8 mouse cellular contexts compared by ENCODE assay signal in the genomic region with DNA sequence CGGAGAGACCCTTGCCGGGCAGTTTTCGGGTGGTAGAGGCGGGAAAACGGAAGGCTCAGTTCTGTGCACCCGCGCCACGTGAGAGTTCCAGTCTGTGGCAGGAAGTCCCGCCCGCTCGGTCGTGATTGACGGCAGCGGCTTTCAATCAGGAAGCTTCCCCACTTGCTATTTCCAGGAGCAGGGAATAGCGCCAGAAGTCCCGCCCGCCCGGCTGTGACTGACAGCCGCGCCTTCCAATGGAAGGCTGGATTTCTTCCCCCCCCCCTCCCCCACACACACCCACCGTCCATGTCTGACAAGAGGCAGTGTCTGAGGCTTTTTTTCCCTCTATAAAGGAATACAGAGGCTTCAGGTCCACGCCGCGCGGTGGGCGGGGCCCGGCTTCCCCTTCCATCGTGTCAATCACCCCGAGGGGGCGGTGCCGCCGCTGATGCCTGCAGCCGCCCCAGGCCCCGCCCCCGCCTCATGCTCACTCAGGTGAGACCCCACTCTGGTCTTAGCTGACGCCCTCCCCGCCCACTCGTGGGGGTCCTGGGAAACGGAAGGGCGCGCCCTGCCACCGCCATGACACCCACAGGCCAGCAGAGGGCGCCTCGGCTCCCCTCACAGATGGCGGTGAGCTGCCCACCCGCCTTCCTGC.
DNase-seq lines count a peak whose midpoint lies in the region; ATAC-seq and TF ChIP-seq lines count a peak whose summit lies in the region.

No protein-coding gene starts in this region.

- peaks cover 0 to 3% of the 10 kb centered on the region in 2 experiments; a peak in 2 of 4 replicates for H3K4me1 ChIP-seq in CH12.LX (ENCODE audit: control insufficient read depth in 1 of 2, insufficient read depth in 2 of 2)
- H3K4me1 ChIP-seq in forebrain, embryonic 11.5 days (replicated peaks; ENCODE audit: control insufficient read depth, insufficient read depth, low read length): no peaks in the 10 kb centered on the region
- H3K4me1 ChIP-seq in heart, embryonic 16.5 days (ENCODE audit: control insufficient read depth, insufficient read depth, low read length): no peaks in the 10 kb centered on the region
- H3K4me1 ChIP-seq in liver, embryonic 15.5 days (replicated peaks): peaks cover 12% of the 10 kb centered on the region; the same call in 1 of the 2 replicates
- H3K4me1 ChIP-seq in neural tube, embryonic 12.5 days: no peaks in the 10 kb centered on the region

- H3K36me3 ChIP-seq in CH12.LX (replicated peaks in 1 of 2; ENCODE audit: control insufficient read depth in 1 of 2, insufficient read depth in 1 of 2, low read length in 1 of 2): peaks cover 2 to 3% of the 10 kb centered on the region in 2 experiments
- H3K36me3 ChIP-seq in forebrain, embryonic 11.5 days (ENCODE audit: control insufficient read depth, insufficient read depth, low read length): no peaks in the 10 kb centered on the region
- H3K36me3 ChIP-seq in heart, embryonic 16.5 days (ENCODE audit: control insufficient read depth, insufficient read depth): no peaks in the 10 kb centered on the region
- H3K36me3 ChIP-seq in liver, embryonic 15.5 days (replicated peaks): no peaks in the 10 kb centered on the region
- H3K36me3 ChIP-seq in neural tube, embryonic 12.5 days: no peaks in the 10 kb centered on the region

- H3K79me2 ChIP-seq in CH12.LX (replicated peaks; ENCODE audit: control insufficient read depth, extremely low read depth, insufficient read depth, poor library complexity, severe bottlenecking): no peaks in the 10 kb centered on the region

- peak; percentile 23 for TF ChIP-seq RAD21 in CH12.LX (IDR thresholded peaks at IDR 0.05; ENCODE audit: low read depth, low read length)

- TF ChIP-seq CTCF in CH12.LX (conservative IDR thresholded peaks at IDR 0.05 in 1 of 2, IDR thresholded peaks at IDR 0.05 in 1 of 2; ENCODE audit: low read depth in 2 of 2, low read length in 2 of 2): peak in 1 of 2 experiments; percentile 68; a peak in 2 of 4 replicates

- peak overlapping the region; percentile 67 to 80 (median 70) for H3K4me3 ChIP-seq in CH12.LX (replicated peaks in 1 of 3; ENCODE audit: low read depth in 2 of 3, low read length in 2 of 3, poor library complexity in 1 of 3)
- peak overlapping the region; percentile 59 for H3K4me3 ChIP-seq in forebrain, embryonic 11.5 days (ENCODE audit: low read depth, low read length)
- H3K4me3 ChIP-seq in heart, embryonic 16.5 days (ENCODE audit: low read length): peak overlapping the region; percentile 77
- peak overlapping the region; percentile 84 for H3K4me3 ChIP-seq in liver, embryonic 15.5 days (replicated peaks)
- H3K4me3 ChIP-seq in neural tube, embryonic 12.5 days: peak overlapping the region; percentile 67

- H3K4me2 ChIP-seq in CH12.LX (ENCODE audit: insufficient read depth, low read depth, poor library complexity, severe bottlenecking): peak overlapping the region; percentile 75; the same call in 1 of the 2 replicates
- peak overlapping the region; percentile 55 for H3K4me2 ChIP-seq in forebrain, embryonic 11.5 days (ENCODE audit: low read depth, low read length, severe bottlenecking)
- peak overlapping the region; percentile 86 for H3K4me2 ChIP-seq in heart, embryonic 16.5 days (ENCODE audit: low read depth, low read length)
- peak overlapping the region; percentile 93 for H3K4me2 ChIP-seq in liver, embryonic 15.5 days
- peak overlapping the region; percentile 65 for H3K4me2 ChIP-seq in neural tube, embryonic 12.5 days (replicated peaks)

- peak overlapping the region; percentile 33 for H3K27ac ChIP-seq in CH12.LX (ENCODE audit: insufficient read depth, low read depth)
- H3K27ac ChIP-seq in forebrain, embryonic 11.5 days (ENCODE audit: low read depth, low read length): 0 out of 2 replicates have a peak overlapping the region, but pooled peaks have one; percentile 31
- peak overlapping the region; percentile 84 for H3K27ac ChIP-seq in heart, embryonic 16.5 days (ENCODE audit: low read length)
- H3K27ac ChIP-seq in liver, embryonic 15.5 days (replicated peaks): peak overlapping the region; percentile 67
- no peak overlapping the region; the same call in 1 of the 2 replicates for H3K27ac ChIP-seq in neural tube, embryonic 12.5 days

- H3K9me3 ChIP-seq in CH12.LX (replicated peaks; ENCODE audit: low read length): peaks cover 3% of the 10 kb centered on the region
- H3K9me3 ChIP-seq in forebrain, embryonic 11.5 days (ENCODE audit: control insufficient read depth, low read length): no peaks in the 10 kb centered on the region
- H3K9me3 ChIP-seq in heart, embryonic 16.5 days (replicated peaks; ENCODE audit: control insufficient read depth, low read length): no peaks in the 10 kb centered on the region
- no peaks in the 10 kb centered on the region for H3K9me3 ChIP-seq in liver, embryonic 15.5 days (replicated peaks)
- 0 out of 2 replicates have a peak, but pooled peaks cover 3% of the 10 kb centered on the region for H3K9me3 ChIP-seq in neural tube, embryonic 12.5 days

- ATAC-seq in forebrain, embryonic 11.5 days (replicated peaks; ENCODE audit: low FRiP score): peak; percentile 97
- peak; percentile 98 for ATAC-seq in heart, embryonic 16.5 days (replicated peaks; ENCODE audit: extremely low read depth, insufficient read depth, low FRiP score)
- peak; percentile 94 for ATAC-seq in liver, embryonic 15.5 days (ENCODE audit: insufficient read depth)
- peak; percentile 98 for ATAC-seq in neural tube, embryonic 12.5 days (ENCODE audit: low FRiP score, low read depth)

- in situ Hi-C loops in CH12.LX (cut with MboI; ENCODE audit: low pct_ligation_motif_present, low pct_unique_long_range_greater_than_20kb, low sequenced_read_pairs): no loop called here

- no peak for TF ChIP-seq POLR2A in CH12.LX (IDR thresholded peaks at IDR 0.05; ENCODE audit: low read depth, low read length)

- 0% methylated on average over 41 of the region's 46 CpGs for WGBS in forebrain, embryonic 11.5 days
- under 1% methylated on average over 44 of the region's 46 CpGs for WGBS in heart, embryonic 16.5 days
- WGBS in liver, embryonic 15.5 days (ENCODE audit: insufficient replicate concordance): under 1% methylated on average over 46 of the region's 46 CpGs
- 1% methylated on average over 41 of the region's 46 CpGs for WGBS in neural tube, embryonic 12.5 days

- no peak for TF ChIP-seq EP300 in CH12.LX (IDR thresholded peaks at IDR 0.05; ENCODE audit: low read length)

- DNase-seq in CH12.LX (ENCODE audit: extremely low read depth): peak; percentile 96
- peak; percentile 89 for DNase-seq in c-Kit-positive CD71-positive TER-119-negative erythroid progenitor cells, embryonic 14.5 days (ENCODE audit: low read depth)
- DNase-seq in forebrain, embryonic 11.5 days (ENCODE audit: low spot score): peak; percentile 99
- peak; percentile 98 to 100 for DNase-seq in kidney, postnatal 36 days
- peak; percentile 97 for DNase-seq in telencephalon, adult 2 months (ENCODE audit: low read depth, low spot score)

- H3K27me3 ChIP-seq in CH12.LX (replicated peaks): no peaks in the 10 kb centered on the region
- no peaks in the 10 kb centered on the region for H3K27me3 ChIP-seq in forebrain, embryonic 11.5 days (ENCODE audit: control insufficient read depth, insufficient read depth, low read length)
- no peaks in the 10 kb centered on the region for H3K27me3 ChIP-seq in heart, embryonic 16.5 days (ENCODE audit: control insufficient read depth, insufficient read depth, low read length)
- no peaks in the 10 kb centered on the region for H3K27me3 ChIP-seq in liver, embryonic 15.5 days
- H3K27me3 ChIP-seq in neural tube, embryonic 12.5 days (replicated peaks): no peaks in the 10 kb centered on the region

- dilution Hi-C loops in CH12.LX (cut with MboI; ENCODE audit: extremely low pct_ligation_motif_present, extremely low pct_unique_long_range_greater_than_20kb, low sequenced_read_pairs): no loop called here

- H3K9ac ChIP-seq in CH12.LX (ENCODE audit: insufficient read depth, low read depth): peak overlapping the region; percentile 64
- peak overlapping the region; percentile 65 for H3K9ac ChIP-seq in forebrain, embryonic 11.5 days (ENCODE audit: low read length)
- peak overlapping the region; percentile 84 for H3K9ac ChIP-seq in heart, embryonic 16.5 days (ENCODE audit: low read length)
- peak overlapping the region; percentile 57 for H3K9ac ChIP-seq in liver, embryonic 15.5 days
- H3K9ac ChIP-seq in neural tube, embryonic 12.5 days: peak overlapping the region; percentile 56

TF ChIP-seq in CH12.LX, 34 proteins besides CTCF, POLR2A, EP300 and RAD21 (continues in another document):
- TF ChIP-seq USF1 (IDR thresholded peaks at IDR 0.05; ENCODE audit: low read depth, low read length) (peak; percentile 56), MXI1 (IDR thresholded peaks at IDR 0.05; ENCODE audit: low read depth, low read length) (peak; percentile 93), SIN3A (IDR thresholded peaks at IDR 0.05; ENCODE audit: low read length) (peak; percentile 71; the same call in 1 of the 2 replicates), ELF1 (IDR thresholded peaks at IDR 0.05; ENCODE audit: low read depth, low read length) (peak; percentile 60), ZMIZ1 (IDR thresholded peaks at IDR 0.05; ENCODE audit: low read depth, low read length) (no peak), USF2 (conservative IDR thresholded peaks at IDR 0.05; ENCODE audit: low read depth, low read length) (no peak), JUND (conservative IDR thresholded peaks at IDR 0.05; ENCODE audit: low read depth, low read length) (no peak), NRF1 (IDR thresholded peaks at IDR 0.05; ENCODE audit: low read depth, low read length) (no peak; the same call in 1 of the 2 replicates), ZKSCAN1 (IDR thresholded peaks at IDR 0.05; ENCODE audit: borderline replicate concordance, low read depth, low read length) (no peak), IRF4 (IDR thresholded peaks at IDR 0.05; ENCODE audit: low read depth, low read length) (peak; percentile 25), ZC3H11A (IDR thresholded peaks at IDR 0.05; ENCODE audit: low read depth, low read length) (no peak), MAZ (IDR thresholded peaks at IDR 0.05; ENCODE audit: low read depth, low read length) (0 out of 2 replicates have a peak, but pooled peaks have one; percentile 18), MAFK (IDR thresholded peaks at IDR 0.05; ENCODE audit: insufficient replicate concordance, low read length) (no peak), GABPA (IDR thresholded peaks at IDR 0.05; ENCODE audit: insufficient replicate concordance, low read depth, low read length) (no peak), NELFE (IDR thresholded peaks at IDR 0.05; ENCODE audit: low read depth, low read length) (no peak), POLR2AphosphoS2 (IDR thresholded peaks at IDR 0.05; ENCODE audit: low read depth, low read length) (no peak), HCFC1 (IDR thresholded peaks at IDR 0.05; ENCODE audit: low read depth, low read length) (peak; percentile 82), MEF2A (IDR thresholded peaks at IDR 0.05; ENCODE audit: borderline replicate concordance, low read depth, low read length) (peak; percentile 45; the same call in 1 of the 2 replicates), ZNF384 (IDR thresholded peaks at IDR 0.05; ENCODE audit: low read depth, low read length) (peak; percentile 80), BHLHE40 (IDR thresholded peaks at IDR 0.05; ENCODE audit: low read depth, low read length) (peak; percentile 76; the same call in 1 of the 2 replicates)
